Mouse (Mus musculus) hindbrain, embryonic 13.5 days (tissue): ENCODE data around the gene Rcor2. TPM values are rescaled to one million over a fixed set of nuclear protein-coding genes. Genes with fewer than 3 reads are reported as not detected.
A peak's percentile ranks its signal among the peaks of the same experiment; 100 is the strongest.

Source experiments
- ATAC-seq: fragments of 200-750 bp; cut with Nextera tagmentation; 2 replicates; pipeline ENCODE4 v1.8.0; 2017; ENCODE audit warnings: moderate TSS enrichment; ENCODE audit not compliant: low FRiP score
- H3K27ac ChIP-seq: fragments of 300-500 bp; sonication (generic); 2 replicates; pipeline ENCODE4 v1.5.1; 2015; ENCODE audit warnings: inconsistent platforms, mild to moderate bottlenecking, moderate library complexity
- H3K27me3 ChIP-seq: fragments of 300-500 bp; sonication (generic); 2 replicates; pipeline ENCODE4 v1.6.1; 2015; ENCODE audit warnings: mild to moderate bottlenecking, inconsistent platforms
- H3K36me3 ChIP-seq: fragments of 300-500 bp; sonication (generic); 2 replicates; pipeline ENCODE4 v1.6.1; 2015; ENCODE audit warnings: mild to moderate bottlenecking, inconsistent platforms
- H3K4me1 ChIP-seq: fragments of 300-500 bp; sonication (generic); replicated peaks from 2 replicates; pipeline ENCODE4 v1.6.1; 2015; ENCODE audit warnings: inconsistent platforms
- H3K4me2 ChIP-seq: fragments of 300-500 bp; sonication (generic); 2 replicates; pipeline ENCODE4 v1.6.1; 2015; ENCODE audit warnings: inconsistent platforms, mild to moderate bottlenecking, moderate library complexity
- H3K4me3 ChIP-seq: fragments of 300-500 bp; sonication (generic); 2 replicates; pipeline ENCODE4 v1.5.1; 2015; ENCODE audit warnings: mild to moderate bottlenecking, inconsistent platforms
- H3K9ac ChIP-seq: fragments of 300-500 bp; sonication (generic); 2 replicates; pipeline ENCODE4 v1.6.1; 2015; ENCODE audit warnings: mild to moderate bottlenecking, inconsistent platforms
- H3K9me3 ChIP-seq: fragments of 300-500 bp; sonication (generic); 2 replicates; pipeline ENCODE4 v1.6.1; 2016; ENCODE audit warnings: inconsistent platforms
- WGBS: fragments of 180-500 bp; shearing (Covaris S2); methylation state at CpG from one replicate; pipeline ENCODE4 v1.1.7; 2015; 5-methylcytosine and 5-hydroxymethylcytosine counted together
- polyA plus RNA-seq: library from polyadenylated mRNA; unstranded; fragments of >200 nt; fragmentation: Nextera tagmentation; extraction: Ambion mirVana; gene quantifications from 2 replicates; pipeline ENCODE4 v1.2.1, GENCODE M21; 2015

Rcor2 gene
- polyA plus RNA-seq, 1 experiment from 2014 or later, result 30.2 TPM

- ATAC-seq, result no peak
- H3K9ac ChIP-seq, result peak overlapping the region; percentile 88
- peaks cover 34% of the 10 kb centered on the region for H3K4me1 ChIP-seq
- H3K4me2 ChIP-seq, result peak overlapping the region; percentile 91
- peaks cover 4% of the 10 kb centered on the region; the same call in 1 of the 2 replicates for H3K36me3 ChIP-seq
- no peak overlapping the region for H3K27ac ChIP-seq
- no peaks in the 10 kb centered on the region for H3K9me3 ChIP-seq
- H3K27me3 ChIP-seq, result peaks cover 7% of the 10 kb centered on the region; the same call in 1 of the 2 replicates
- peak overlapping the region; percentile 71; the same call in 1 of the 2 replicates for H3K4me3 ChIP-seq
- 93% methylated on average over 3 of the region's 3 CpGs for WGBS
Measured at GRCm38 (mm10) chr19:7239574-7239973, 27.6 kb upstream of the Rcor2 start.

DNA sequence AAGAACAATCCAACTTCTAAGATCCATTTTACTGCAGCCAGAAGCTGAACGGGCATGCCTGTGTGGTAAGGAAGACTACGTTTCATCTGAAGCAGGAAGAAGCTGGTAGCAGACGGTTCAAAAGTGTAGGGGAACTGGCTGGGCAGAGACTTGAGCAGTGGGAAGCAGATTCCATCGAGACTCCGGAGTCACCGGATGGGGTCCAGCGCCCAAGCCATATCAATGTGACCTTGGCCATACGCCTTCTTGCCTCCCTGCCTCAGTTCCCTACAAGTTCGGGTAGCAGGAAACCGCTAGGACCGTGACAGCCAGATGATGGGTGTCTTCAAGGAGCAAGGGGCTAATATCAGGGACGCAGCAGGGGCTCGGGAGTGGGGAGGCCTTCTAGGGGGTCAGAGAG is 26.8 kb upstream of the Rcor2 start:
- H3K4me1 ChIP-seq, result peaks cover 34% of the 10 kb centered on the region
- H3K4me3 ChIP-seq, result peak overlapping the region; percentile 71
- H3K36me3 ChIP-seq, result peaks cover 4% of the 10 kb centered on the region; the same call in 1 of the 2 replicates
- H3K27me3 ChIP-seq, result peaks cover 7% of the 10 kb centered on the region; the same call in 1 of the 2 replicates
- no peak; the same call in none of the 2 replicates for ATAC-seq
- WGBS, result 5% methylated on average over 13 of the region's 13 CpGs
- H3K4me2 ChIP-seq, result peak overlapping the region; percentile 91
- peak overlapping the region; percentile 90 for H3K27ac ChIP-seq
- H3K9ac ChIP-seq, result peak overlapping the region; percentile 88
- H3K9me3 ChIP-seq, result no peaks in the 10 kb centered on the region

- H3K9me3 ChIP-seq, result no peaks in the 10 kb centered on the region
- peaks cover 7% of the 10 kb centered on the region; the same call in 1 of the 2 replicates for H3K27me3 ChIP-seq
- H3K4me2 ChIP-seq, result peak within 1 kb of the TSS; percentile 91
- peak within 1 kb of the TSS; percentile 88 for H3K9ac ChIP-seq
- H3K4me3 ChIP-seq, result peak within 1 kb of the TSS; percentile 71
- H3K4me1 ChIP-seq, result peaks cover 34% of the 10 kb centered on the region
- peak within 1 kb of the TSS; percentile 90 for H3K27ac ChIP-seq
- under 1% methylated on average over 80 of the region's 80 CpGs for WGBS
- peaks cover 4% of the 10 kb centered on the region; the same call in 1 of the 2 replicates for H3K36me3 ChIP-seq
- peak; percentile 96 for ATAC-seq
Measured at GRCm38 (mm10) chr19:7240782-7241690, 26.1 kb upstream of the Rcor2 start, which contains the start of gene Naa40. Gene Naa40 (minus strand): TSS chr19:7241183.

DNA sequence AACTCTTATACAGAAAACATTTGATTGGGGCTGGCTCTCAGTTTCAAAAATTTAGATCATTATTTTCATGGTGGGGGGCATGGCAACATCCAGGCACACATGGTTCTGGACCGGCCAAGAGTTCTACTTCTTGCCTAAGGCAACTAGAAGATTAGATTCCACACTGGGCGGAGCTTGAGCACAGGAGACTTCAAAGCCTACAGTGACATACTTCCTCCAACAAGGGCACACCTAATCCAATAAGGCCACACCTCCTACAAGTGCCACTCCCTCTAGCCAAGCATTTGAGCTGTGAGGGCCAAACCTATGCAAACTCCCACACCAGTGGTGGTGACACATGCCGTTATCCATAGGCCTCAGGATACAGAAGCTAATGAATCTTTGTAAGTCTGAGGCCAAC is 21.1 kb upstream of the Rcor2 start:
- no peak overlapping the region for H3K4me2 ChIP-seq
- no peaks in the 10 kb centered on the region for H3K36me3 ChIP-seq
- no peak overlapping the region for H3K27ac ChIP-seq
- no peak overlapping the region for H3K4me3 ChIP-seq
- no peaks in the 10 kb centered on the region for H3K9me3 ChIP-seq
- H3K9ac ChIP-seq, result no peak overlapping the region
- 86% methylated on average over 3 of the region's 3 CpGs for WGBS
- no peak for ATAC-seq
- peaks cover 7% of the 10 kb centered on the region; the same call in 1 of the 2 replicates for H3K27me3 ChIP-seq
- peaks cover 4% of the 10 kb centered on the region; the same call in 1 of the 2 replicates for H3K4me1 ChIP-seq

GRCm38 (mm10) chr19:7257881-7258280 is 9.2 kb upstream of the Rcor2 start:
- Histone ChIP-seq H3K4me1 (no peaks in the 10 kb centered on the region), H3K27ac (no peak overlapping the region; the same call in 1 of the 2 replicates), H3K9me3 (no peaks in the 10 kb centered on the region), H3K4me2 (no peak overlapping the region), H3K4me3 (no peak overlapping the region), H3K27me3 (no peaks in the 10 kb centered on the region), H3K36me3 (no peaks in the 10 kb centered on the region), H3K9ac (no peak overlapping the region)
- WGBS, result 84% methylated on average over 5 of the region's 5 CpGs
- ATAC-seq, result no peak; the same call in 1 of the 2 replicates

DNA sequence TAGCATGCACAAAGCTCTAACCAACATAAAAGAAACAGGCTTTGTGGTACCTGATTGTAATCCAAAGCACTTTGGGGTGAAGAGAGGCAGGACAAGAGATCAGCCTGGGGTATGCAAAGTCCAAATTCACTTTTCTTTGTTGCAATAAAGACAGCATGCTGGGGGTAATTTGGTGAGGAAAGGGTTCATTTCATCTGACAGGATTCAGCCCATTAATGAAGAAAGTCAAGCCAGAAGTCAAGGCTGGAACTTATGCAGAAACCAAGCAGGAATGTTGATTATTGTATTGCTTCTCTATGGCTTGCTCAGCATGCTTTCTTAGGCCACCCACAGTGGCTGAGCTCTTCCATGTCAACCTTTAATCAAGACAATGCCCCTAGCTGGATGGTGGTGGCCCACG is 5.6 kb upstream of the Rcor2 start:
- Histone ChIP-seq H3K4me2 (no peak overlapping the region), H3K4me3 (no peak overlapping the region), H3K9ac (no peak overlapping the region), H3K4me1 (peaks cover 22% of the 10 kb centered on the region), H3K9me3 (no peaks in the 10 kb centered on the region), H3K27ac (no peak overlapping the region), H3K36me3 (no peaks in the 10 kb centered on the region), H3K27me3 (no peaks in the 10 kb centered on the region)
- WGBS, result 86% methylated on average over 1 of the region's 1 CpGs
- ATAC-seq, result no peak

GRCm38 (mm10) chr19:7261964-7262363 is 5.2 kb upstream of the Rcor2 start:
- Histone ChIP-seq H3K27me3 (no peaks in the 10 kb centered on the region), H3K9me3 (no peaks in the 10 kb centered on the region), H3K4me3 (no peak overlapping the region), H3K36me3 (no peaks in the 10 kb centered on the region), H3K9ac (no peak overlapping the region), H3K4me2 (no peak overlapping the region), H3K4me1 (peaks cover 27% of the 10 kb centered on the region), H3K27ac (no peak overlapping the region)
- WGBS, result 97% methylated on average over 3 of the region's 3 CpGs
- no peak for ATAC-seq

DNA sequence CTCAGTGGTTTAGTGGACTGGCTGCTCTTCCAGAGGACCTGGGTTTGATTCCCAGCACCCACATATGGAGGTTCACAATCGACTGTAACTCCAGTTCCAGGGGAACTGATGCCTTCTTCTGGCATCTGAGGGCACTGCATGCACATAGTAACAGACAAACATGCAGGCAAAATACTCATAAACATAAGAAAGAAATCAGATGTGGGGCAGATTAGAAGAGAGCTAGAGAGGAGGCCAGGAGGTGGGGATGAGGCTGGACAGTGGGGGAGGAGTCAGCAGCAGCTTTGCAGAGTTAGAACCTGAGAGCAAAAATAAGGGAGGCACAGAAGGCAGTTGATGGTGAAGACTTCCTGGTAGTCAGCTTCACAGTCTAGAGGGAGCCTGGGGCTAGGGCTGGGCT is 4.5 kb upstream of the Rcor2 start:
- Histone ChIP-seq H3K4me2 (no peak overlapping the region), H3K36me3 (no peaks in the 10 kb centered on the region), H3K27ac (no peak overlapping the region), H3K27me3 (no peaks in the 10 kb centered on the region), H3K4me3 (no peak overlapping the region), H3K4me1 (peaks cover 33% of the 10 kb centered on the region), H3K9ac (no peak overlapping the region), H3K9me3 (no peaks in the 10 kb centered on the region)
- WGBS, result 94% methylated on average over 1 of the region's 1 CpGs
- no peak for ATAC-seq

DNA sequence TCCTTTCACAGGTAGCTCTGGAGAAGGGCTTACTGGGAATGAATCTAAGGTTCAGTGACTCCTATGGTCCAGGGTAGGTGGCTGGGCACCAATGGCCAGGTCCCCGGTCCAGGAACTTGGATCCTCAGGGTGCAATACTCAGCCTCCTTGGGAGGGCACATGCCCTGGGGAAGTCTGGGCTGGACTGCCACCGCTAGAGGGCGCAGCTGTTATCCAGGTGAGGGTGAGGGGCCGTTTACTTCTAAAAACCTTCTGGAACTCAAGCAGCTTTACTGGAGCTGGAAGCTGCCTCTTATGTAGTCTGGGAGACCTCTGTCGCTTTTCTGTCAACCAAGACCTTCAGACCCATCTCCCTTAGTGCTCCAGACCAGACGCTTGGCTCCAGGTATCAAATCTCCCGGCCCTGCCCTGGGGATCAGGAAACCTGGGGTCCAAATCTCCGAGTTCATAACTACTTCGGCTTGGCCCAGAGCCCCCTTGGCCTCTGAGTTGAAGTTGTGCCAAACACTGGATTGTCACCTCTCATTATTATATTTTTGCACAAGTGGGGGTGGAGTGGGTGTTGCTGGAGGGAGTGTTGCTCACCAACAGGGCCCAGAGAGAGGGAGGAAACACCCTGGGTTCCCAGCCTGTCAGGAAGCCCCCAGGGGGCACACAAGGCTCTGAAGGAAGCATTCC is 2.9 kb upstream of the Rcor2 start:
- Histone ChIP-seq H3K9ac (peak overlapping the region; percentile 96), H3K9me3 (no peaks in the 10 kb centered on the region), H3K4me1 (peaks cover 39% of the 10 kb centered on the region), H3K27ac (peak overlapping the region; percentile 98; the same call in 1 of the 2 replicates), H3K4me2 (no peak overlapping the region), H3K36me3 (no peaks in the 10 kb centered on the region), H3K4me3 (no peak overlapping the region), H3K27me3 (no peaks in the 10 kb centered on the region)
- WGBS, result 19% methylated on average over 9 of the region's 9 CpGs
- ATAC-seq, result no peak

DNA sequence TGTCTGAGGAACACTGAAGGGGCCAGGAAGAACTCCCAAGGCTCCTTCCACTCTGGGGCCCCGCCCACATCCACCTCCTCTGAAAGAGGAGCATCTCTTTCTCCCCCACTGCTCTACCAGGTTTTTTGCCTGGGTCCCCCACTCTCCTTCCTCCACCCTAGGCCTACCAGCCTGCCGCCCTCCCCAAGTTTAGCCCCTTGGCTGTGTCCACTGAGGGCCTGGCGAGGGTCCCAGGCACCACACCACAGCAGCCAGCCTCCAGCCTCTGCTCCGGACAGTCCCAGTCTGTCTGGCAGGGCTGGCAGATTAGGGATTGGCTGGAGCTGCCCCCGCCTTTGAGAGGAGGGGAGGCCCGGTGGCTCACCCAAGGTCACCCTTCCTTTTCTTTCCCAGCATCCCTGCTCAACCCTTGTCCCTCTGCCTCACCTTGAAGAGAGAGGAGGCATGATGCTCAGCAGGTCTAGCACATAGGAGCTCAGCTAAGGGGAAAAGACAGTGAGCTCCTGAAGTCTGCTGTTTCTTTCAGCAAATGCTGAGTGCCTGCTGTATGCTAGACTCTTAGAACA is 2.3 kb upstream of the Rcor2 start:
- H3K9me3 ChIP-seq, result no peaks in the 10 kb centered on the region
- H3K27me3 ChIP-seq, result no peaks in the 10 kb centered on the region
- ATAC-seq, result no peak
- H3K4me1 ChIP-seq, result peaks cover 45% of the 10 kb centered on the region
- no peak overlapping the region for H3K4me3 ChIP-seq
- H3K36me3 ChIP-seq, result no peaks in the 10 kb centered on the region
- no peak overlapping the region for H3K4me2 ChIP-seq
- H3K27ac ChIP-seq, result peak overlapping the region; percentile 98
- 15% methylated on average over 6 of the region's 6 CpGs for WGBS
- H3K9ac ChIP-seq, result peak overlapping the region; percentile 96

GRCm38 (mm10) chr19:7265478-7266191 is 1.5 kb upstream of the Rcor2 start:
- Histone ChIP-seq H3K9ac (peak overlapping the region; percentile 96), H3K4me2 (0 out of 2 replicates have a peak overlapping the region, but pooled peaks have one; percentile 8), H3K4me1 (peaks cover 53% of the 10 kb centered on the region), H3K27ac (peak overlapping the region; percentile 98), H3K27me3 (no peaks in the 10 kb centered on the region), H3K36me3 (peaks cover 3% of the 10 kb centered on the region), H3K9me3 (no peaks in the 10 kb centered on the region), H3K4me3 (no peak overlapping the region)
- ATAC-seq, result 0 out of 2 replicates have a peak, but pooled peaks have one; percentile 13
- WGBS, result 9% methylated on average over 14 of the region's 14 CpGs
